Mouse (Mus musculus): ENCODE results near the gene Tuba8. TPM values are rescaled to one million over a fixed set of nuclear protein-coding genes. Genes with fewer than 3 reads are reported as not detected.
A peak's percentile ranks its signal among the peaks of the same experiment; 100 is the strongest.

Tuba8 gene
- total RNA-seq, 2 experiments from 2014 or later = 201 to 248 TPM

- peak overlapping the region; percentile 97 for H3K27ac ChIP-seq
- intact Hi-C loops (cut with DNase I) = no loop called here
- no peak for TF ChIP-seq CTCF (IDR thresholded peaks at IDR 0.05)
Observed at GRCm38 (mm10) chr6:121221876-121222597, 11.5 kb downstream of the Tuba8 start.

GRCm38 (mm10) chr6:121223001-121223400 is 12.5 kb downstream of the Tuba8 start:
- Histone ChIP-seq H3K27ac (peak overlapping the region; percentile 97; the same call in 1 of the 2 replicates), H3K4me3 (peak overlapping the region; percentile 15; the same call in 1 of the 2 replicates)
- DNase-seq = no peak
- intact Hi-C loops (cut with DNase I) = no loop called here
- no peak for TF ChIP-seq CTCF (IDR thresholded peaks at IDR 0.05)

More at GRCm38 (mm10) chr6:121221876-121222597, 11.5 kb downstream of the Tuba8 start:
- H3K4me3 ChIP-seq = peak overlapping the region; percentile 7; the same call in 1 of the 2 replicates
- no peak for DNase-seq

DNA sequence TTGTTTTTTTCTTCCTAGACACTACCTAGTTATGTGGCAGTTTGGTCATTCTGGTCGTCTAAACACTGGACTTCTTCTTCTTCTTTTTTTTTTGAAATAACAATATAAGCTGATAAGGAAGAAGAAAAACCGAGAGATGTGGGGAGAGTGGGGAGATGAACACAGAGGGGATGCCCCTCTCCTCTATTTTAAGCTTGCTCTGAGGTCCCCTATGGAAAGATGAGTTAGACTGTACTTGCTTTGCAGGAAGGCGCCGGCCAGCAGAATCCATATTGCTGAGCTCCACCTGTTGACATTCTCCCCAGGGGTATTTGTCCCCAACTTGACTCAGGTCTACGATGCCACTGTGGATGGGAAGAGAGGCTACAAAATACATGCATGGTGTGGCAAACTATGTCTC is 13.6 kb downstream of the Tuba8 start:
- no peak for DNase-seq
- TF ChIP-seq CTCF (IDR thresholded peaks at IDR 0.05) = no peak
- Histone ChIP-seq H3K27ac (peak overlapping the region; percentile 97), H3K4me3 (peak overlapping the region; percentile 48)
- intact Hi-C loops (cut with DNase I) = no loop called here

- no peak for DNase-seq
- Histone ChIP-seq H3K4me3 (peak overlapping the region; percentile 2; the same call in 1 of the 2 replicates), H3K27ac (peak overlapping the region; percentile 80)
- intact Hi-C loops (cut with DNase I) = no loop called here
- no peak for TF ChIP-seq CTCF (IDR thresholded peaks at IDR 0.05)
Observed at GRCm38 (mm10) chr6:121224993-121225392, 14.5 kb downstream of the Tuba8 start.

DNA sequence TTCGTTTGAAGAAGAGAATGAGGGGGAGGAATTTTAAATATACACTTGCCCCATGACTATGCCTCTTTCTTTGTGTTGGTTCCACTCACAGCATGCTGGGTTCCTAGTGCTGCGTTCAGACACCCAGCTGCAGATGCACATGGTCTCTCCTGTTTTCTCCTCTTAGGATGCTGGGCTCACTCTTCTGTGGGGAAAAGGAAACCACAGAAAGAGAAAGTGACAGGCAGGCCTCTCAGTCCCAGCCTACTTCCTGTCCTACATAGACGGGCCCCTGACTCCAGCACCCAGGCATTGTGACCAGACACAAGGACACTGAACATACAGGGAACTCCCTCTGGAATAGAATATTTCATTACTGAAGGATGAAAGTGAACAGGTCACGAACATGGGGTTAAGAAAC is 15.5 kb downstream of the Tuba8 start:
- no peak overlapping the region for H3K4me3 ChIP-seq
- DNase-seq = no peak
- no peak for TF ChIP-seq CTCF (IDR thresholded peaks at IDR 0.05)
- H3K27ac ChIP-seq = peak overlapping the region; percentile 80; the same call in 1 of the 2 replicates
- intact Hi-C loops (cut with DNase I) = no loop called here

- intact Hi-C loops (cut with DNase I) = no loop called here
- H3K4me3 ChIP-seq = no peak overlapping the region
- TF ChIP-seq CTCF (IDR thresholded peaks at IDR 0.05) = no peak
- DNase-seq = no peak
- no peak overlapping the region for H3K27ac ChIP-seq
Observed at GRCm38 (mm10) chr6:121226744-121227143, 16.2 kb downstream of the Tuba8 start.

- intact Hi-C loops (cut with DNase I) = no loop called here
- TF ChIP-seq CTCF (IDR thresholded peaks at IDR 0.05) = no peak
- Histone ChIP-seq H3K27ac (no peak overlapping the region), H3K4me3 (no peak overlapping the region)
- no peak for DNase-seq
Observed at GRCm38 (mm10) chr6:121228421-121228820, 17.9 kb downstream of the Tuba8 start.

DNA sequence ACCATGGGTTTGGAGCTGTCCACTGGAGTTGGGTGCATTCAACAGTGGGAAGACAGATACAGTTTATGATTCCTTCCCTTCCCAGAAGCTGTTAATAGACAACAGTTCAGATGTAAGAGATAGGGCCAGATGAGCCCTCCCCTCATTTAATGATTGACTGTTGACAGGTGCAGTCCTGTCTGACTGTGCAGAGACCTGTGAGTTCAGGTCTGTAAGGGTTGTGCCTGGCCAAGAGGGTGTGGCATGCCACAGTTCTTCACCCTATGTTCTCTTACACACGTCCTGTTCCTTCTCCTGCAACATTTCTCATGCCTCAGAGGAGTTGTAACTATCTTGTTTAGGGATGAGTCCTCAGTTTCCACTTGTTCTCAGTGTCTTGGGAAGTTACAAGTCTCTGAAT is 22.2 kb downstream of the Tuba8 start:
- H3K27ac ChIP-seq = no peak overlapping the region
- DNase-seq = no peak
- no peak for TF ChIP-seq CTCF (IDR thresholded peaks at IDR 0.05)
- intact Hi-C loops (cut with DNase I) = no loop called here
- no peak overlapping the region for H3K4me3 ChIP-seq

- intact Hi-C loops (cut with DNase I) = no loop called here
- H3K27ac ChIP-seq = no peak overlapping the region
- no peak for DNase-seq
- no peak for TF ChIP-seq CTCF (IDR thresholded peaks at IDR 0.05)
- H3K4me3 ChIP-seq = no peak overlapping the region
Observed at GRCm38 (mm10) chr6:121236386-121236785, 25.9 kb downstream of the Tuba8 start.

DNA sequence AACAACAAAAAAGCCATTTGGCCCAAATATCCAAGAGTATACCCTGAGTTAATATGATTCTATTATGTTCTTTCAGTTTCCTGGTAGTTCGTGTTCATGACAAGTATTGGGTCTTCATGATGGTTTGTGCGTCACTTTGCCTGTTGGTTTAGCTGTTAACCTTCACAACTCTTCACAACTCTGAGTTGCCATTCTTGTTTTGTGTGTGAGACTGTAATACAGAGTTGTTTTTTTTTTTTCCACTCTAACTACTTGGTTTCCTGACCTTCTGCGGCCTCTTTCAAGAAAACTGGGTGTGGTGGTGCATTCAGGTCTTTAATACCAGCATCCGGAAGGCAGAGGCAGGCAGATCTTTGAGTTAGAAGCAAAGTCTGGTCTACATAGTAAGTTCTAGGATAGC is 27.7 kb downstream of the Tuba8 start:
- DNase-seq = no peak
- no peak overlapping the region for H3K27ac ChIP-seq
- intact Hi-C loops (cut with DNase I) = no loop called here
- no peak overlapping the region for H3K4me3 ChIP-seq
- TF ChIP-seq CTCF (IDR thresholded peaks at IDR 0.05) = no peak

- TF ChIP-seq CTCF (IDR thresholded peaks at IDR 0.05) = no peak
- Histone ChIP-seq H3K4me3 (no peak overlapping the region), H3K27ac (no peak overlapping the region)
- intact Hi-C loops (cut with DNase I) = no loop called here
- no peak for DNase-seq
Observed at GRCm38 (mm10) chr6:121241780-121242179, 31.3 kb downstream of the Tuba8 start.

DNA sequence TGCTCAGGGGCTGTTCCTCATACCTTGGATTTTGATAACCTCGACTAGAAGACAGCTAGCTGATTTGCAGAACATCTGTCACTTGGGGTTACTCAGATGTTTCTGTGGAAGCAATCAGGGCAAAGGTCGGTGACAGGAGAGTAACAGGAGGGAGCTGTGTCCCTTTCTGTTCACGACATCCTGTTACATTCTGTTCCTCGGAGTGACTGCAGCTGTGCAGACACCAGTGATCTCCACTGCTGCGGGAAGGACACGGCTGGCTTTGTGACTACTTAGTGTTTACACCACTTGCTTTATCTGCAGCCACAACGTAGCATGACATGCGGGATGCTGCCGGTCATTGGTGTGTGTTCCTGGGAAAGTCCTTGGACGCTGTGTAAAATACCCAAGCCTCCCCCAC is 32.7 kb downstream of the Tuba8 start:
- no peak for DNase-seq
- H3K4me3 ChIP-seq = no peak overlapping the region
- no peak for TF ChIP-seq CTCF (IDR thresholded peaks at IDR 0.05)
- intact Hi-C loops (cut with DNase I) = no loop called here
- H3K27ac ChIP-seq = no peak overlapping the region

DNA sequence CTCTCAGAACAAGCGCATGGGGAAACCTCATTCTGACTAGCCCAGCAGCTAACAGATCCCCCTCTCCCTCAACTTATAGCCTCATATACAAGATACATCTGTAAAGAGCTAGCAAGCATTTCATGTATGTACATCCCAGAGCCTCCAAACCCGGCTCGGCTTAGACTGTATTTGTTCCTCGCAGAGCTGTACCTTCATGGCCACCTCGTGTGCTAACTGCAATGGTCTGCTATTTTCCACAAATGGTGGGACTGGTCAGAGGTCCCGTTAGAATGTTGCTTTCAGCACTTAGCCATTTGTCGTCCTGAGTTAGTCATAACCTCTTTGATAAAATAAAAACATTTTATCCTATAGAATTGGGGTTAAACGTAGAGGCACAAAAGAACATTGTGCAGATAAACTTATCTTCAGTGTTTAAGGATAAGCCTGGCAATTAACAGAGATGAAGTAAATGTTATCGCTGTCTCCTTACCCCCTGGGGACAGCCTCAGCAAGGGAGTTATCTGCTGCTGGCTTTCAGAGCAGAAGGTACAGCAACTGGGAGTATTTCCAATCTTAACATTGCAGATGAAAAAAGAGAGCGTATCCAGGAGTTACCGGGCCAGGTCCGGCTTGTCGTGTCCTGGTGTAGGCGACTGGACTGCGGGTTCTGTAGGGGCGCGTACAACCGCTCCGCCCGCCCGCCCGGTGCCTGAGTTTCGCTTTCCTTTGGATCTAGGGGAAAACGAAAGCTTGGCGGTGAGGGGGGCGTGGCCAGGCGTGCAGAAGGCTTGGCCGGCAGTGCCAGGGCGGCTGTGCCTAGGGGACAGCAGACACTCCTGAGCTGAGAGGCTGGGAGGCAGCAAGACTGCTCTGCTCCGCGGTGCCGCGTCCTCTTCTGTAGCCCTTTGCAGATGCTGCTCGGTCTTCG is 34.9 kb downstream of the Tuba8 start, which contains the start of gene Usp18:
Gene Usp18 (plus strand): TSS at position 780 of the 910 bp plus-strand sequence.
- peak; percentile 96 for DNase-seq
- H3K27ac ChIP-seq = peak within 1 kb of the TSS; percentile 82
- intact Hi-C loops (cut with DNase I) = loop anchor here (5.0 kb wide), 1 partner anchor 63 kb away; the partner anchor contains the start of gene Pex26

More for the DNA sequence above, 34.9 kb downstream of the Tuba8 start, which contains the start of gene Usp18:
- TF ChIP-seq CTCF (IDR thresholded peaks at IDR 0.05) = no peak
- H3K4me3 ChIP-seq = peak within 1 kb of the TSS; percentile 80

Data from gastrocnemius, adult 2 months (tissue).